Mouse (Mus musculus) ovary, postnatal 36 days (tissue): ENCODE measurements around the gene Cbr4.

Experiments
- DNase-seq: peaks from one replicate; pipeline ENCODE4 v3.0.0; 2022; ENCODE audit warnings: low spot score, mixed read lengths

Cbr4 gene

DNA sequence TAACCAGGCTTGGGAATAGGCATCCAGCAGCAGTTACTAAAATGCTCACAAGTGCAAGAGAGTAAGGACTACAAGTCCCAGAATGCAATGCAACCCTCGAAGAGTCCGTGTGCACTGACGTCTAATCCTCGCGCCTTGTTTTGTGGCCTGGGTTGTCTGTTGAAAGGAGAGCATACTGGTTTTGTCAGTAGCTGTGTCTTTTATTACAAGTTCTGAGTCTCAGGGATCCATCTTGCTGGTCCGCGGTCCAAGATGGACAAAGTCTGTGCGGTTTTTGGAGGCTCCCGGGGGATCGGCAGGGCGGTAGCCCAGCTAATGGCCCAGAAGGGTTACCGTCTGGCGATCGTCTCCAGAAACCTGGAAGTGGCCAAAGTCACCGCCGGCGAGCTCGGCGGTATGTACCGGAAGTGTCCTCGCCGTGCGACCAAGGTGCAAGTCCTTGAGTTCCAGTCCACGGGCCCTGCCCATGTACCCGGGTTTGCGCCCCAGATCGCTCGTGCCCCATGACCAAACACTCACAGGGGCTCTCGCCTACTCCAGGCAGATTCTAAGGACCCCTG is at the start of gene Cbr4:
TSS of gene Cbr4 (plus strand) at position 138 of the 560 bp plus-strand sequence.
- peak; percentile 78 for DNase-seq

DNA sequence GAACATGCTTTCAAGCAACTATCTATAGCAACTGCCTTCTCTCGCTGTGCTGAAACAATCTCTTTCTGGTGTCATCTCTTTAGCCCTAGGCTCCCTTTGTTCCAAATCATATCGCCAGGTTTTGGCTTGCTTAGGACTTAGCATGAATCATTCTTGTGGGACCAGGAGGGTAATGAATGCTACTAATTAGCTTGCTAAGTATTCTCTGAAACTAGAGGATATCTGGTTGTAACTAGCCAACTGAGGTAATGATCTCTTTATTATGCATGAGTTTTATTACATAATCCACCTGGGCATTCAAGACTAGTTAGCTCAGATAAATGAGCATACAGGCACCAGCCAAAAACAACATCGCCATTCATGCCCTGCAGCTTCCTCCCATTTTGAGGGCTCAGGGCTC is 44.5 kb upstream of the Cbr4 start:
- DNase-seq = no peak

DNA sequence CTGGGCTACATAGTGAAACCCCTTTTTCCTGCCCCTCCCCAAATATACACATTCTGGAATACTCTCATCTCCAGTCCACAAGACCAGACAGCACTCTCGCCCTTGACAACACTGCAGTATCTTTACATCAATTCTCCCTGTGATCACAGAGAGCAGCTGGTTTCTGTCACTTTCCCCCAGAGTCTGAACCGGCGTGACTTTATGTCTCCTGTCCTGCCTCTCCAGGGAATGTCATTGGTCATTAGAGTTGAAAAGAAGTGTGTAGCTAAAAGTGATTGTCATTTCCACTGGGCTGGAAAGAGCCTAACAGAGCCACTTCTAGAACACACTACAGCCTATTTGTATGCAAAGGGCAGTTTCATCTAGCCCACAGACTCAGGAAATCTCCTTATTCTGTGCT is 43.2 kb upstream of the Cbr4 start:
- no peak for DNase-seq

DNA sequence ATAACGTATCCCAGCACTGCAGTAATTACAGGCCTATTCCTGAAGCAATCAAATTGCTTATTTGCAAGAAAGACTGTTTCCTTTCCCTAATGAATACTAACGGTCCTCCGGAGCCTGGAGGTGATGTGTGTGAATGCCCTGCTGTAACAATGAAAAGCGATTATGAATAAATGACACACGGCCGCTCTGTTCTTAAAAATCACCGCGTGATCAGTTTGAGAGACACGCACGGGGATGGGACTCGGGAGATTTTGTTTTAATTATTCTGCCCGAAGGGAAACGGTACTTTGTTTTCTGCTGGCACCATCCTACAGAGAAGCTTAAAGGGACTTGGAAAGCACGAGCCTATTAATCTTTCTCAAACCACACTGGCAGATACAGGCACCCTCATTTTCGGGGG is 41.2 kb upstream of the Cbr4 start:
- DNase-seq = no peak

DNA sequence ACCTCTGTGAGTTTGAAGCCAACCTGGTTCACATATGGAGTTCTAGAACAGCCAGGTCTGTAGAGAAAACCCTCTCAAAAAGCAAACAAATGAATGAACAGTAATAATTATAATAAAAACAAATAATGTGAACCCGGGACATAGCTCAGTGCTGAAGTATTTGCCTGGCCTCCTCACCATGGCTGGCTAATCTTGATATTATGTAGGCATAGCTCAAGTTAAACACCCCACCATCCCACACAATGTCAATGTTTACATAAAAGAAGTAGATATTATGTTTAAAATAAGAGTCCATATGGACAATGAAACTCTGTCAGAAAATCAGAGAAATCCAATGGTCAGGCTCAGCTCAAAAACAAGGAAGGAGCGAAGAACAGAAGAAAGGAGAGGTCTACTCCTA is 39.4 kb upstream of the Cbr4 start:
- no peak for DNase-seq

DNA sequence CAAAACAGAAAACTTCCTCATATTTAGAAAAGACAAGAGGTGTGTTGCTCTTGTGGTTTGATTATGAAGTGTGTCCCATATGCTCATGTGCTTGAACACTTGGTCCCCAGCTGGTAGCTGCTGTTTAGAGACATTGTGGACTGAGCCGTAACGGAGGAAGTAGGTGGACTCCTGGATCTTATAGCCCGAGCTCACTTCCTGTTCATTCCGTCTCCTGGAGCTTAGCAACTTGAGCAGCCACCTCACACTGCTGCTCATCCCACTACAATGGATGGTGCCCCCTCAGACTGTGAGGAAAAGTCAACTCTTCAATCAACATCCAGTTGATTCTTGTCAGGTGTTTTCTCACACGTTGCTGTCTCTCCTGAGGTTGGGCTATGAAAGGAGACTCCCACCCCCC is 38.7 kb upstream of the Cbr4 start:
- DNase-seq = no peak

DNA sequence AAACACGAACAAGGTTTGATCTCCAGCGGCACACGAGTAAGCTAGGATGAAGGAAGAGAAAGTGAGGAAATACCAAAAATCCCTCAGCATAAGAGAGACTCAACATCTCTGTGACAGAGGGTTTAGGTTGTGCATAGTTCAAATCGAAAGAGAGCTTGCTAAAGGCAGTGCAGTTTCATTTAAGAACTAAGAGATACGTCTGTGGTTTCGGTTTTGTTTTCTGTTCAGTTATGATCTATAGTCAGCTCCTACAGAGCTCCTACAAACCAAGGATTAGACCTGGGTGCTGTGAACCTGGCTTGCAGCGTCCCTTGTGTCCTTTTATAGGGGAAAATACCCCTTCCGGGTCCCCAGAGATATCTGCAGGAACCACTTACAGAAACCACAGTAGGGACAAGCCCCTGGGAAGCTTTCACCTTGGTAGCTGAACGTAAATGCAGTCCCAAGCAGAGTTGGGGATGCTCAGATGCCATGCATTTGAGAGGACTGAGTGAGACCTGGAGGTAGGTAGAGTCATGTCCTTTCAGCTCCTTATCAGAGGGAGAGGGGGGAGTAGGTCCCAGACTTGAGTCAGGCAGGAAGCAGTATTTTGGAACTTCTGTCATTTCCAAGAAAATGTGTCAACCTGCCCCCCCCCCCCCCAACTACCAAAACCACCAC is 36.5 kb upstream of the Cbr4 start:
- no peak for DNase-seq

DNA sequence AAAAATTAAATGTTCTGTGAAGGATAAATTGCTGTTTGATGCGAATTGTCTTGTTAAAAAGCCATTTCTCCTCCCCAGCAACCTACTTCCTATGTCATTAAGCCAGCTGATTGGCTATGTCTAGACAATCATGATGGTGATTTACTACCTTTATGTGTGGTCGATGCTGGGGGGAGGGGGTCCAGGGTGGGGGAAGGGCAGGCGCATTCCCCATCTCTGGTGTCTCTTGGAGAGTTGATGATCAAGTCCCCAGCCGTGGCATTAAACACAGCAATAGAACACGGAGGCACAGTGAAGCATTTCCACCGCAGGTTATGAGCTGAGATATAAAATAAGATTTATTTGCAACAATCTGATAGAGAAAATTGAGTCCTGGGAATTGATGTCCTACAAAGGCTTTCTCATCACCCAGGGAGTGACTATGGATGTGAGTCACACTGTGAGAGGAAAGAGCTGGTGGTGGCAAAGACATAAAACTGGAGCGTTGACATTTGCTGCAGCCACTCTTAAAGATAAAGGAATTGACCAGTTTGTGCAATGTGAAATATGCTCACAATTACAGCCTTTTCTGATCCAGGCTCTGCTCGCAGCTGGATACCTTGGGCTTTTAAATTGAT is 35.7 kb upstream of the Cbr4 start:
- DNase-seq = no peak

DNA sequence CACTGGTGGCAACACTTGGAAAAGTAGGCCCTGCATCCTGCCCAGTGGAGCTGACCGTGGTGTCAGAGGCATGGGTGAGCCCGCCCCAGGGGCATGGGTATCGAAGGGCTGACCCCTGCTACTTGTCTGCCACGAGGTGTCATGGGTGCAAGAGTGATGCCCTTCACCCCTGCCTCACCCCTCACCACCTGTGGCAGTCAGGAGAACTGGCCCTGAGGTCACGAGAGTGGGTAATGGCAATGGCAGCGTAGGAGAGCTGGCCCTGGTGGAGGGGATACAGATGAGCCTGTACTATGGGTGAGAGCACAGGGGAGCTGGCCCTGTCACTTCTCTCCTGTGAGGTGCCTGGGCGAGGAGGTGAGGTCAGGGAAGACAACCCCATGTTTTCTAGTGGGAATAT is 27.8 kb upstream of the Cbr4 start:
- DNase-seq = no peak

DNA sequence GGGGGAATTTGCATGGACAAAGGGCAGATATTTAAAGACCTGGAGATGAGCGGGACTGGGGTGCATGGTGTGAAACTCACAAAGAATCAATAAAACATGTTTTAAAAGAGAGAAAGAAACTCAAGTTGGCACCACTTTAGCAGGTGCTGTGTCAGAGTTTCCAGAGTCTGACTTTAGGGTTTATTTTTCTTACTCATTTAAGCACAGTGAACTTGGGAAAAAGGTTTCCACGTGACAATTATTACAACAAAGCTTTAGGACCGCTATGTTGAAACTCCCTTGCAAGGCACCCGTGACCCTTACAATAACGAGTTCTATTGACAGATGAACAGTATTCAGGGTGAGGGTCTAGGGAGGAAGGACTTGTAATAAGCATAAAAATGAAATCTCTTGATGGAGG is 25.3 kb upstream of the Cbr4 start:
- DNase-seq = no peak

DNA sequence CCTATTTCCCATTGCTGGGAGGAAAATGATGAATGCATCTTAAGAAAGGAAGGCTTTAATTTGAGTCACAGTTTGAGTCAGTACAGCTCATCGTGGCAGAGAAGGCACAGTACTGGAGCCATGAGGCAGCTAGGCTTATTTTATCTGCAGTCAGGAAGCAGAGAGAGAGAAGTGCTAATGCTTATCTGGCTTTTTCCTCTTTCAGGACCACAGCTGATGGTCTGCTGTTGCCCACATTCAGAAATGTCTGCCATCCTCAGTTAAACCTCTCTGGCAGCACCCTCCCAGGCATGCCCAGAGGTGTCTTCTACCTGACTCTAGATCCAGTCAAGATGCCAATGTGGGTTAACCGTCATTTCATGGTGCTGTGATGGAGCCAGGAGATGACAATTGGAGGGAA is 23.1 kb upstream of the Cbr4 start:
- DNase-seq = no peak

DNA sequence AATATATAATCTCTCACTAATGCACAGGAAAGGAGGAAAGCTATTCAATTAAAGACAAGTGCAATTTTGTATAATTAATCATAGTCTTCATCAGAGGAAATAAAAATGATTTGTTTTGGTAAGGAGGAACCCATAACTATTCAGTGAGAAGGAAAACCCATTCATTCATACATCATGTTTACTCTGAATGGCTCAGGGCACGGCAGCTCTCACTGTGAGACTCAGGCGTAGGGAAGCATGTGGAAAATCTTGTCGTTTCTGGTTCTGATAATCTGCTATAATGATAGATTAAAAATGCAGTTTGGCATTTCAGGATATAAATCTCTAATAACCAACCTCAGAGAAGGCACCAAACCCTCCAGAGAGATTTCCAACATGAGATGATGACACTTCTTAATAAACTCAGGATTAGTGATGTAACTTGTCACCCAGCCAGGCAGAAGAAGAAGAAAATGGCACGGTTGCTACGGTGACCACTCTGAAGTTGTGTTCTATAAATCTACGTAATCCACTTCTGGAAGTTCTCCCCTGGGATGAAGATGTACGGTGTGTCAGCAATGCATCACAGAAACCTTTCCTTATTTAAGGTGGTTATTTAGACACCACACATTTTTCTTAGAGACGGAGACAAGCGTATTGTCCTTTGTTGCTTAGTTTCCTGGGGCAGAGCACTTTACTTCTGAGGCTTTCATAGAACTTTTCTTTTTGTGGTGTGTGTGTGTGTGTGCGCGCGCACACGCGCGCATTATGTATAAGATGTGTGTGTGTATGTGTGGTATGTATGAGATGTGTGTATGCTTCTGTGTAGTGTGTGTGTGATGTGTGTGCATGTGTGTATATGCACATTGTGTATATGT is 20.6 kb upstream of the Cbr4 start:
- DNase-seq = no peak

DNA sequence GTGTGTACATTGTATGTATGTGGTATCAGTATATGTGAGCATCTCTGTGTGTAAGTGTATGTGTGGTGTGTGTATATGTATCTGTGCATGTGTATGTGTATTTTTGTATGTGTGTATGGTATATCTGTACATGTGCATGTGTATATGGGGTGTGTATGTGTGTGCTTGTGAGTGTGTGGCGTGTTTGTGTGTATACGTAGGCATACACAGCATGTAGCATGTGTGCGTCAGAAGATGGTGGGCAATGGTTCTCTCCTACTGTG is 20.1 kb upstream of the Cbr4 start:
- no peak for DNase-seq

DNA sequence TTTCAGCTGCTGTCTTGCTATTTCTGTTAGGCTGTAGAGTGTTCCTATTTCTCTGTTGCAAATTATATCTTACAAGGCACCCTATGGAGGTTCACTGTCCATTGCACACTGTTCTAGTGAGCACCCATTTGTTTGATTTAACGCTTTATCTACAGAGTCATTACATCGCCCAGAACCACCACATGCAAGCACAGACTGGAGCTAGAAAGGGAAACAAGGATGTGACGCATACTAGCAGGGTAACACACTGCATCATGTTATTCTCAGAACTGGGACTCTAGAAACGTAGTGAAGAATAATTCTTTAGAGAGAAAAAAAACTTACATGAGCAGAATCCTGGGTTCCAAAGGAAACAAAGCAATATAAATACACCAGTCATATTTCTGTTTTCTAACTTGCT is 17.3 kb upstream of the Cbr4 start:
- DNase-seq = no peak

DNA sequence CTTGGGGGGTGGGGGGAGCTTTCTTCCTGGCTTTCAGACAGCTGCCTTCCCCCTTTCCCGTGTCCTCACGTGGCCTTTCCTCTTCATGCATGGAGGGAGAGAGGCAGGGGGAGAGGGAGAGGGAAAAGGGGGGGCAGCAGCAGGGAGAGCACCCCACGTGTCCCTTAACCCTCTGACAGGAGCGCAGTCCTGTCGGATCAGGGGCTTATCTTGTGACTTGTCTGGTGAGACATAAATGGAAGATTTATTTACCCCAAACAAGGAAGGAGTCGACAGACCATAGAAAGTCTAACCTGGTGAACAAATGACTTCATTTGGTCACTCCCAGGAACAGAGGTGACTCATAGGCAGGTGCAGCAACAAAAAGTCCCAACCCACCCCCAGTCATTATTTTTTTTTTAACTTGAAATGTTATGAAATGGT is 12.3 kb upstream of the Cbr4 start:
- DNase-seq = no peak

DNA sequence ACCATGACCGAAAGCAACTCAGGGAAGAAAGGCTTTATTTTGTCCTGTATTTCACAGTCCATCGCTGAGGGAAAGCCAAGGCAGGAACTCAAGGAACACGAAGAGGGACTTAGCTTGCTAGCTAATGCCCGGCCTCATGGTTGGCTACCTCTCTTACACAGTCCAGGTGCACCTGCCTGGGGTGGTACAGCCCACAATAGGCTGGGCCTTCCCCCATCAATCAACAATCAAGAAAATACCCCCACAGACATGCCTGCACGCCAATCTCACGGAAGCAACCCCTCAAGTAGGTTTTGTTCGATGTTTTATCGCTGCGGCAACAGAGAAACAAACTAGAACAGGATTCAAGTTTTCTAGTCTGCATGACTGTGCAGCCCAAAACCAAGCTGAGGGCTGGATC is 11.4 kb upstream of the Cbr4 start:
- DNase-seq = no peak

DNA sequence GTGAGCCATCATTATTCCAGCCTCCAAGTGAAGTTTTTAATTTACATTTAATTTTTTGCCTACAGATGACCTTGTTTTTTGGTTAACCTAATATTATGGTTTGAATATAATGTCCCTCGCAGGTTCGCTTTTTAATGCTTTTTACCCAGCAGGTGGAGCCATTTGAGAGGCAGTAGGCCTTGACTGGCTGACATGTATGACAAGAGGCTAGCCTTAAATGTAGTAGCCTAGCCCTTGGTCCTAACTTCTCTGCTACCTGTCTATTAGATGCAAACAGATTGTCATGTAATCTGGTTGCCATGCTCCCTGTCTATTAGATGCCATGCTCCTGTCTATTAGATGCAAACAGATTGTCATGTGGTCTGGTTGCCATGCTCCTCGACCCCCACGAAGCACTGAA is 9.4 kb upstream of the Cbr4 start:
- DNase-seq = no peak

DNA sequence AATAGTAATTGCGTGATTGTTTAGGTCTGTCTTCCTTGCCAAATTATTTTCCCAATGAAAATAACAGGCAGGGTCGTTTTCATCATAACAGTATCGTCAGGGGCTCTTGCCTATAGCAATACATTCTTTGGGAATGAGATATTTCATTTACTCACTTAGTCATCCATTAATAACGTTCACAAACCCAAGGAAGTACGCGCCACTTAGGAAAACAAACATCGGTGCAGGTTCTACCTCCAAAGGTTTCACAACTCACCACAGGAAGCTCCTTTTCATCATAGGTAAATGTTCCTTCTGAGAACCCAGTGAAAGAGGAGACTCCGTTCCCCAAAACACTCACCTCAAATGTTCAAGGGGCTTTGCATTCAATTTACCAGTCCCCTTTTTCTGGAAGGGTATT is 8.7 kb upstream of the Cbr4 start:
- DNase-seq = no peak

DNA sequence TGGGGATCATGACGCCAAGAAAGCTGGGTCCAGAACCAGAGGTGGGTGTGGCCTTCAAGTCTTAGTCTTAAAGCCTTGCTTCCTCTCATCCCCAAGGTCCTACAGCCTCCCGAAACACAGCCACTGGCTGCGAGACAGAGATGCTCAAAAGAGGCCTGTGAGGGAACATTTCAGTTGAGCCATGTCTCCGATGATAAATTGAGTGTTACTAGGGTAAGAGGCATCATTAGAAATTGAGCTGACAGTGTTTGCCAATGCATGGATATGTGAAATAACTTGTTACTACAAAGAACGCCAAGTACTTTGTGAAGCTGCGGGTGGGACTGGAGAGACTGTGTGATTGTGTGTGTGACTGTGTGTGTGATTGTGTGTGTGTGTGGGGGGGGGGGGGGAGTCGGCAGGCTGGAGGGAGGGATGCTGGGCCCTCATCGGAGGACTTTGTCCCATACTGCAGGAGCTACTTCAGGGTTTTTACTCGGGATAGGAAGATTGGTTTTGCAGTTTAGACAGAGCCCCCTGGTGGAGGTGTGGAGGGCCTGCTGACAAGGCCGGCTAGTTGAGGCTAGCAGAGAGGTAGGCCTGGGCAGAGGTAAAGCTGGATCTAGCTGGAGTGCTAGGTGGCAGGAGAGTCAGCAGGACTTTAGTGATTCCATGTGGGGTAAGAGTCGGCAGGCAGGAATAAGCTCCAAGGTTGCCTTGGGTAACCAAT is 7.9 kb upstream of the Cbr4 start:
- peak; percentile 55 for DNase-seq

DNA sequence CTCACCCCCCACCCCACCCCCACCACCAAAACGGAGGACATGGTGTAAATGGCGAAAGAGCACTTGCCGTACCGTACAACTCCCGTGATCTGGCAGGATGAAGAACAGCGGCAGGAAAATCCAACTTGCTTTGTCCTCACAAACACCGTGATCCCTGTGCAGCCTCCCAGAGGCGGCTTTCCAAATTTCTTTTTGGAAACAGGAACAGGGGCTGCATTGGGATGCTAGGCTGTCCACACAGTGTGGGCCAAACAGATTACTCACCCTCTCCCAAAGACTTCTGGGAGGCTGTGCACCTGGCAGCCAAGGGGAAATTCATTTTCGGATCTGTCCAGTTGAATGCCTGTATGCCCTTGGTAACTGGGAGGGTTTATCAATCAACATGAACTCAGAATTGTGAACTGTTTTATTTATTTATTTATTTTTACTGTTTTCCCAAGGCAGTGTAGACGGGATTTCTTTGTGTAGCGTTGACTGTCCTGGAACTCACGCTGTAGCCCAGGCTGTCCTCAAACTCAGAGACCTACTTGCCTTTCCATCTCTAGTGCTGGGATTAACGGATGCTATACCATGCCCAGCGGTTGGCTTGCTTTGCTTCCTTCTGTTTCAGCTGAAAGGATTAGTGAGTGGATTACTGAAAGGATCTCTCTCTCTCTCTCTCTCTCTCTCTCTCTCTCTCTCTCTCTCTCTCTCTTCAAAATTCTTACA is 7.1 kb upstream of the Cbr4 start:
- no peak for DNase-seq

DNA sequence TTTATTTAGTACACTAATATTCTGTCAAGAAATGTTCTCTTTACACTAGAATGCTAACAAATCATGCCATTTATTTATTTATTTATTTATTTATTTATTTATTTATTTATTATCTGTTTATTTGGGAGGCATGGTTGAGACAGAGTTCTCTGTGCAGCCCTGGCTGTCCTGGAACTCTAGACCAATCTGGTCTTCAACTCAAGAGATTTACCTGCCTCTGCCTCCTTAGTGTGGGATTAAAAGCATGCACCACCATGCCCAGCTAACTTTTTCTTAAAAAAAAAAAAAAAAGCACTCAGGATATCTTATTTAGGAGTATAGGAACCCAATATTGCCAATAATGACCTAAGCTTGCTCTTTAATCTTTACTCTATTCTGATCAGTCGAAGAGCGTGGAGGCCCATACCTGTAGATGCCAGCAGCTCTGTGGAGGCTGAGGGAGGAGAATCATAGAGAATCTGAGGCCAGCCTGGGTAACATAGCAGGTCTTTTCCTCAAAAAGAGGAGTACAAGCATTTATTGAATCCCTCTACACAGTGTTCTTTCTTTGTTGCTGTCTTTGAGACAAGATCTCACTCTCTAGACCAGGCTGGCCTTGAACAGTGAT is 508 bp upstream of the Cbr4 start:
- no peak for DNase-seq

DNA sequence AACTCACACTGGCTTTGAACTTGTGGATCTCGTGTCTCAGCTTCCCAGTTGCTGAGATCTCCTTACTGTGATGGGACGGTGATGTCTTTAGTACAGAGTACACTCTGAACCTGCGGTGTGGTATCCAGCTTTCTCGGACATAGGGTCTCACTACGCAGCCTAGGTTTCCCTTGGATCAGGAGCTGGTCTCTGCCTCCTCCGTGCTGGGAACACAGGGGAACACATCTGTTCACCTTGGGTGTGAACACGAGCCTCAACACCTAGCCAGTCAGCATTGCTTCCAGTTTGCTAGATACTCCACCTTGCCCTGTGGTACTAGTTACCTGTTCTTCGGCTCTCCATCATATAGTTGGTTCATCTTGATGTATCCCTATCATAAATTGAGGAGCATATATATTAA is 1.1 kb downstream of the Cbr4 start:
- no peak for DNase-seq
